Mouse (Mus musculus) small intestine, adult 2 months (tissue): Measurements from ENCODE around the gene Pfkl. TPM values are rescaled to one million over a fixed set of nuclear protein-coding genes. Genes with fewer than 3 reads are reported as not detected.
"Not testable (repeated sequence)": the region's sequence is repeated elsewhere in the genome, so short reads cannot be mapped to it uniquely, and the experiment has no call there.

Source experiments
- H3K27ac ChIP-seq: fragments of 200-500 bp; 2 replicates; pipeline ENCODE4 v1.5.1; 2012; ENCODE audit warnings: low read depth, low read length, control low read depth, inconsistent platforms; ENCODE audit not compliant: insufficient read depth
- H3K27me3 ChIP-seq: fragments of 200-500 bp; 2 replicates; pipeline ENCODE4 v1.6.1; 2012; ENCODE audit warnings: mild to moderate bottlenecking, moderate library complexity, low read length, inconsistent platforms; ENCODE audit not compliant: control insufficient read depth, insufficient read depth
- H3K36me3 ChIP-seq: fragments of 200-500 bp; 2 replicates; pipeline ENCODE4 v1.6.1; 2012; ENCODE audit warnings: mild to moderate bottlenecking, low read length, control low read depth, inconsistent platforms; ENCODE audit not compliant: control insufficient read depth, insufficient read depth
- H3K4me1 ChIP-seq: fragments of 200-500 bp; 2 replicates; pipeline ENCODE4 v1.6.1; 2012; ENCODE audit warnings: low read length, inconsistent platforms, mixed read lengths; ENCODE audit not compliant: control insufficient read depth, insufficient read depth, insufficient read length
- H3K4me3 ChIP-seq: fragments of 200-500 bp; 2 replicates; pipeline ENCODE4 v1.5.1; 2012; ENCODE audit warnings: low read depth, mild to moderate bottlenecking, control low read depth, inconsistent platforms, low read length, moderate library complexity
- CTCF ChIP-seq: fragments of 200-500 bp; IDR thresholded peaks from 2 replicates; pipeline ENCODE4 v1.5.1; 2012; ENCODE audit warnings: low read depth, mild to moderate bottlenecking, control low read depth, inconsistent platforms, low read length, moderate library complexity, mixed read lengths; ENCODE audit not compliant: insufficient replicate concordance, insufficient read length; ENCODE audit errors: extremely low read depth
- POLR2A ChIP-seq: fragments of 200-500 bp; IDR thresholded peaks from 2 replicates; pipeline ENCODE4 v1.6.1; 2012; ENCODE audit warnings: low read depth, mild to moderate bottlenecking, control low read depth, inconsistent platforms, low read length, moderate library complexity
- WGBS: fragments of 180-500 bp; shearing (Covaris S2); methylation state at CpG from one replicate; pipeline ENCODE4 v1.1.7; 2018; 5-methylcytosine and 5-hydroxymethylcytosine counted together
- polyA plus RNA-seq: library from polyadenylated mRNA; depleted of rRNA; stranded (reverse); fragments of >200 nt; gene quantifications from 2 replicates; pipeline ENCODE4 v1.2.3, GENCODE M21; 2012; rRNA removed

Pfkl gene
- polyA plus RNA-seq, 1 experiment, result 31.2 TPM

DNA sequence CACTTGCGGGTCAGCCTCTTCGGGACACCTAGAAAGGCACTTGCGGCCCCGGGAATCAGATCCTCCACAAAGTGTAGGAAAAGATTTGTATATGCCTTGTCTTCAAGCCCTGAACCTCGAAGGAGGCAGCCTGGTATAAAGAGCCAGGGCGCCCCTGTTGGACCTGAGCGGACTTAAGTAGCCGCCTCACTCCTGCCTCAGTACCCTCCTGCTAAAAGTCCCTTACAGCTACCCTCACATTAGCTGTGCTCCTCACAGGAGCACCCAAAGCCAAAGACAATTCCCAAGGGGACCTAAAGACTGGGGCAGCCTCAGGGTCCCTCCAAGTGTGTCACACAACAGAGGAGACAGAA lies 39.9 kb downstream of the Pfkl start:
- no peak for TF ChIP-seq POLR2A
- TF ChIP-seq CTCF, result no peak
- Histone ChIP-seq H3K4me3 (peak overlapping the region; percentile 44), H3K4me1 (peaks cover 7% of the 10 kb centered on the region), H3K36me3 (no peaks in the 10 kb centered on the region), H3K27ac (no peak overlapping the region), H3K27me3 (peaks cover 16% of the 10 kb centered on the region)
- 21% methylated on average over 8 of the region's 8 CpGs for WGBS

GRCm38 (mm10) chr10:77969274-77969972 lies 40.5 kb downstream of the Pfkl start:
- Histone ChIP-seq H3K36me3 (no peaks in the 10 kb centered on the region), H3K4me1 (peaks cover 7% of the 10 kb centered on the region), H3K27ac (no peak overlapping the region), H3K27me3 (peaks cover 16% of the 10 kb centered on the region), H3K4me3 (peak overlapping the region; percentile 44)
- TF ChIP-seq CTCF (no peak), POLR2A (no peak)
- WGBS, result 8% methylated on average over 26 of the region's 26 CpGs

- Histone ChIP-seq H3K36me3 (no peaks in the 10 kb centered on the region), H3K27me3 (peaks cover 8% of the 10 kb centered on the region; the same call in 1 of the 2 replicates), H3K4me3 (no peak overlapping the region), H3K27ac (no peak overlapping the region), H3K4me1 (no peaks in the 10 kb centered on the region)
- WGBS, result 77% methylated on average over 6 of the region's 6 CpGs
- TF ChIP-seq POLR2A, result no peak
- no peak for TF ChIP-seq CTCF
Observed at GRCm38 (mm10) chr10:77963971-77964370, 45.9 kb downstream of the Pfkl start.

GRCm38 (mm10) chr10:77962725-77963124 lies 47.2 kb downstream of the Pfkl start:
- no peak for TF ChIP-seq CTCF
- TF ChIP-seq POLR2A, result no peak
- Histone ChIP-seq H3K27ac (peak overlapping the region; percentile 32; the same call in 1 of the 2 replicates), H3K4me1 (no peaks in the 10 kb centered on the region), H3K27me3 (no peaks in the 10 kb centered on the region), H3K4me3 (no peak overlapping the region), H3K36me3 (no peaks in the 10 kb centered on the region)
- 73% methylated on average over 2 of the region's 2 CpGs for WGBS

DNA sequence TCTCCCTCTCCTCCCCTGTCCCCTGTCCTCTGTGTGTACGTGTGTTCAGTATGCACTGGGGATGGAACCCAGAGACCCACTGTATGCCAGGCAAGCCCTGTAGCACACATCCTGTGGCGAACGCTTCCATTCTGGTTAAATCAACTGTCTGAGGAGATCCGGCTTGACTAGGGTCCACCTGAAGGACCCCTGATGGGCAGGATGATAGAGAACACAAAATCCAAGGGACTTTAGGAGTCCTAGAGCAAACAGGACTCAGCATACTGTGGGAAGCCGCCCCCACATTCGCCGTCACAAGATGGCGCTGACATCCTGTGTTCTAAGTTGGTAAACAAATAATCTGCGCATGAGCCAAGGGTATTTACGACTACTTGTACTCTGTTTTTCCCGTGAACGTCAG lies 59.4 kb downstream of the Pfkl start:
- H3K27ac ChIP-seq, H3K4me1 ChIP-seq, H3K36me3 ChIP-seq, H3K4me3 ChIP-seq, H3K27me3 ChIP-seq: not testable (repeated sequence)
- 92% methylated on average over 9 of the region's 12 CpGs for WGBS

DNA sequence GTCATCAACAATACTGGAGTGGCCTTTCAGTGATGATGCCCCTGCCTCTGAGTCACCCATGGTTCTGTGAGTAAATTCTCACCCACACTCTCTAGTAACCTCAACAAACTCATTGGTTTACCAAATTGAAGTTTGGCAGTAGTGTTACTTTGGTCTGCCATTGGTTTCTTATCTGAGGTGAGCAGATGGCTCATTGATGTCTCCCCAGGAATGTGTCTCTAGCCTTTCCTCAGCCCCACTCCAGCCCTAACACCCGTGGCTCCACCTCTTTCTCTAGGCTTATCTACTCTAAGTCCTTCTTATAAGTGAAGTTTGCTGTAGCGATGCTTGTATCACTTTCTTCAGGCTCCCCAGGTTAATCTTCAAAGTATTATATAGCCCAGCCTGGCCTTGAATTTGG lies 70.2 kb downstream of the Pfkl start:
- no peak overlapping the region for H3K4me3 ChIP-seq
- H3K27me3 ChIP-seq, result no peaks in the 10 kb centered on the region
- H3K27ac ChIP-seq, result no peak overlapping the region
- TF ChIP-seq CTCF (no peak), POLR2A (no peak)
- no peaks in the 10 kb centered on the region for H3K4me1 ChIP-seq
- 44% methylated on average over 2 of the region's 2 CpGs for WGBS
- H3K36me3 ChIP-seq, result no peaks in the 10 kb centered on the region

Other genes with a start within 250 kb of the Pfkl start
- gene Gm3238, start 238.8 kb downstream of the Pfkl start, polyA plus RNA-seq, result not detected in 2 replicates
- gene Gm7138, start 233.1 kb downstream of the Pfkl start, polyA plus RNA-seq, result not detected in 2 replicates
- gene Gm3250, start 227.5 kb downstream of the Pfkl start, polyA plus RNA-seq, result not detected in 2 replicates
- gene Gm7137, start 221.9 kb downstream of the Pfkl start, polyA plus RNA-seq, result not detected in 2 replicates
- not detected in 2 replicates for gene Gm9639, start 215.0 kb downstream of the Pfkl start, polyA plus RNA-seq
- gene Gm19668, start 210.9 kb downstream of the Pfkl start, polyA plus RNA-seq, result not detected in 2 replicates
- not detected in 2 replicates for gene Gm9507, start 198.2 kb downstream of the Pfkl start, polyA plus RNA-seq
- gene Gm2696, start 195.4 kb downstream of the Pfkl start, polyA plus RNA-seq, result not detected in 2 replicates
- gene Krtap10-4, start 183.0 kb downstream of the Pfkl start, polyA plus RNA-seq, result not detected in 2 replicates
- 0.09 TPM in 1 of 2 replicates, not detected in the other for gene Krtap10-10, start 174.1 kb downstream of the Pfkl start, polyA plus RNA-seq
- gene Gm36176, start 163.3 kb downstream of the Pfkl start, polyA plus RNA-seq, result not detected in 2 replicates
- gene Gm10318, start 157.2 kb downstream of the Pfkl start, polyA plus RNA-seq, result not detected in 2 replicates
- not detected in 2 replicates for gene Gm3285, start 148.1 kb downstream of the Pfkl start, polyA plus RNA-seq
- 4.0 and 5.3 TPM in 2 replicates for gene Lrrc3, start 107.5 kb downstream of the Pfkl start, polyA plus RNA-seq
- gene Trpm2, start 39.5 kb downstream of the Pfkl start, polyA plus RNA-seq, result 1.8 and 3.4 TPM in 2 replicates
- gene 1810043G02Rik, start 31.6 kb downstream of the Pfkl start, polyA plus RNA-seq, result 11.0 and 14.6 TPM in 2 replicates
- 0.86 and 1.1 TPM in 2 replicates for gene Dnmt3l, start 31.9 kb upstream of the Pfkl start, polyA plus RNA-seq
- gene Aire, start 33.5 kb upstream of the Pfkl start, polyA plus RNA-seq, result 0.27 and 0.34 TPM in 2 replicates
- 6.8 and 9.7 TPM in 2 replicates for gene Icosl, start 59.2 kb upstream of the Pfkl start, polyA plus RNA-seq
- 56.4 and 63.8 TPM in 2 replicates for gene D10Jhu81e, start 159.7 kb upstream of the Pfkl start, polyA plus RNA-seq
- gene Pwp2, start 175.1 kb upstream of the Pfkl start, polyA plus RNA-seq, result 3.1 and 4.7 TPM in 2 replicates
- gene Trappc10, start 234.6 kb upstream of the Pfkl start, polyA plus RNA-seq, result 35.1 and 69.9 TPM in 2 replicates